Mouse (Mus musculus) lung, postnatal 0 days (tissue): Measurements from ENCODE around the gene Gm44790. TPM values are rescaled to one million over a fixed set of nuclear protein-coding genes. Genes with fewer than 3 reads are reported as not detected.

Source experiments
- ATAC-seq: fragments of 200-750 bp; cut with Nextera tagmentation; 2 replicates; pipeline ENCODE4 v1.8.0; 2017; ENCODE audit warnings: moderate library complexity
- DNase-seq: peaks from one replicate; pipeline ENCODE4 v3.0.0-alpha.2; 2016; ENCODE audit warnings: low spot score
- H3K27ac ChIP-seq: fragments of 300-500 bp; sonication (generic); 2 replicates; pipeline ENCODE4 v1.5.1; 2014; ENCODE audit warnings: antibody characterized with exemption, mild to moderate bottlenecking, low read length, mixed read lengths
- H3K27me3 ChIP-seq: fragments of 300-500 bp; sonication (generic); replicated peaks from 2 replicates; pipeline ENCODE4 v1.6.1; 2014; ENCODE audit warnings: low read length, mixed read lengths; ENCODE audit not compliant: insufficient read depth
- H3K36me3 ChIP-seq: fragments of 300-500 bp; sonication (generic); 2 replicates; pipeline ENCODE4 v1.6.1; 2014; ENCODE audit warnings: low read length, mixed read lengths; ENCODE audit not compliant: insufficient read depth
- H3K4me1 ChIP-seq: fragments of 300-500 bp; sonication (generic); 2 replicates; pipeline ENCODE4 v1.6.1; 2014; ENCODE audit warnings: antibody characterized with exemption, low read depth, low read length, mixed read lengths; ENCODE audit not compliant: insufficient read depth
- H3K4me2 ChIP-seq: fragments of 300-500 bp; sonication (generic); replicated peaks from 2 replicates; pipeline ENCODE4 v1.6.1; 2014; ENCODE audit warnings: low read depth, mild to moderate bottlenecking, low read length, moderate library complexity, mixed read lengths
- H3K4me3 ChIP-seq: fragments of 300-500 bp; sonication (generic); 2 replicates; pipeline ENCODE4 v1.5.1; 2014; ENCODE audit warnings: low read depth, low read length
- H3K9ac ChIP-seq: fragments of 300-500 bp; sonication (generic); replicated peaks from 2 replicates; pipeline ENCODE4 v1.6.1; 2014; ENCODE audit warnings: low read depth, mild to moderate bottlenecking
- H3K9me3 ChIP-seq: fragments of 300-500 bp; sonication (generic); 2 replicates; pipeline ENCODE4 v1.6.1; 2016; ENCODE audit warnings: low read length, mixed read lengths
- CTCF ChIP-seq: IDR thresholded peaks from 2 replicates; pipeline ENCODE4 v1.5.1; 2016; ENCODE audit warnings: antibody characterized with exemption, mild to moderate bottlenecking
- EP300 ChIP-seq: IDR thresholded peaks from 2 replicates; pipeline ENCODE4 v1.6.1; 2016; ENCODE audit warnings: antibody characterized with exemption, mild to moderate bottlenecking, control low read depth
- WGBS: fragments of 180-500 bp; shearing (Covaris S2); extraction: QIAGEN DNeasy Blood & Tissue Kit; methylation state at CpG from one replicate; pipeline ENCODE4 v1.1.7; 2014; 5-methylcytosine and 5-hydroxymethylcytosine counted together
- polyA plus RNA-seq: library from polyadenylated mRNA; unstranded; fragments of >200 nt; fragmentation: Nextera tagmentation; extraction: Ambion mirVana; gene quantifications from 2 replicates; pipeline ENCODE4 v1.2.1, GENCODE M21; 2015

Gene Gm44790
- polyA plus RNA-seq, 1 experiment from 2014 or later, result not detected

GRCm38 (mm10) chr6:86418711-86419110 is 7.7 kb upstream of the Gm44790 start:
- no peak overlapping the region for H3K27ac ChIP-seq
- no peak overlapping the region for H3K4me3 ChIP-seq
- no peaks in the 10 kb centered on the region for H3K9me3 ChIP-seq
- DNase-seq (no peak), ATAC-seq (no peak)
- H3K27me3 ChIP-seq, result no peaks in the 10 kb centered on the region
- no peak overlapping the region for H3K9ac ChIP-seq
- peaks cover 33% of the 10 kb centered on the region; the same call in 1 of the 2 replicates for H3K36me3 ChIP-seq
- H3K4me2 ChIP-seq, result no peak overlapping the region
- no peaks in the 10 kb centered on the region for H3K4me1 ChIP-seq
- WGBS, result 90% methylated on average over 6 of the region's 6 CpGs
- TF ChIP-seq CTCF (no peak), EP300 (no peak)

GRCm38 (mm10) chr6:86419239-86419638 is 7.2 kb upstream of the Gm44790 start:
- Histone ChIP-seq H3K9me3 (no peaks in the 10 kb centered on the region), H3K4me1 (no peaks in the 10 kb centered on the region), H3K9ac (no peak overlapping the region), H3K4me2 (no peak overlapping the region), H3K27me3 (no peaks in the 10 kb centered on the region), H3K27ac (no peak overlapping the region), H3K4me3 (no peak overlapping the region), H3K36me3 (peaks cover 32% of the 10 kb centered on the region; the same call in 1 of the 2 replicates)
- 83% methylated on average over 3 of the region's 3 CpGs for WGBS
- DNase-seq (no peak), ATAC-seq (no peak)
- TF ChIP-seq CTCF (no peak), EP300 (no peak)

- 74% methylated on average over 6 of the region's 6 CpGs for WGBS
- Histone ChIP-seq H3K4me2 (no peak overlapping the region), H3K9me3 (no peaks in the 10 kb centered on the region), H3K4me3 (no peak overlapping the region), H3K27me3 (no peaks in the 10 kb centered on the region), H3K4me1 (no peaks in the 10 kb centered on the region), H3K36me3 (peaks cover 30% of the 10 kb centered on the region; the same call in 1 of the 2 replicates), H3K9ac (no peak overlapping the region), H3K27ac (no peak overlapping the region)
- TF ChIP-seq EP300 (no peak), CTCF (peak; percentile 70)
- no peak for ATAC-seq
- peak; percentile 48 for DNase-seq
Measured at GRCm38 (mm10) chr6:86420491-86420890, 6.0 kb upstream of the Gm44790 start.

- no peak overlapping the region for H3K9ac ChIP-seq
- TF ChIP-seq CTCF (no peak), EP300 (no peak)
- H3K9me3 ChIP-seq, result no peaks in the 10 kb centered on the region
- no peaks in the 10 kb centered on the region for H3K4me1 ChIP-seq
- 92% methylated on average over 3 of the region's 3 CpGs for WGBS
- DNase-seq (no peak), ATAC-seq (no peak)
- peaks cover 14% of the 10 kb centered on the region; the same call in 1 of the 2 replicates for H3K36me3 ChIP-seq
- no peaks in the 10 kb centered on the region for H3K27me3 ChIP-seq
- no peak overlapping the region for H3K4me2 ChIP-seq
- no peak overlapping the region for H3K27ac ChIP-seq
- no peak overlapping the region for H3K4me3 ChIP-seq
Measured at GRCm38 (mm10) chr6:86431531-86431930, 5.1 kb downstream of the Gm44790 start.

GRCm38 (mm10) chr6:86433696-86434095 is 7.2 kb downstream of the Gm44790 start:
- TF ChIP-seq EP300, result no peak
- no peak for TF ChIP-seq CTCF
- Histone ChIP-seq H3K9me3 (no peaks in the 10 kb centered on the region), H3K27me3 (no peaks in the 10 kb centered on the region), H3K27ac (no peak overlapping the region), H3K4me3 (no peak overlapping the region), H3K9ac (no peak overlapping the region), H3K4me2 (no peak overlapping the region), H3K4me1 (no peaks in the 10 kb centered on the region), H3K36me3 (peaks cover 5% of the 10 kb centered on the region; the same call in 1 of the 2 replicates)
- 93% methylated on average over 1 of the region's 1 CpGs for WGBS
- no peak for DNase-seq
- no peak for ATAC-seq

GRCm38 (mm10) chr6:86437711-86438110 is 11.3 kb downstream of the Gm44790 start:
- peaks cover 3% of the 10 kb centered on the region; the same call in 1 of the 2 replicates for H3K36me3 ChIP-seq
- H3K27me3 ChIP-seq, result no peaks in the 10 kb centered on the region
- DNase-seq, result peak; percentile 90
- H3K9me3 ChIP-seq, result no peaks in the 10 kb centered on the region
- TF ChIP-seq CTCF (peak; percentile 75), EP300 (no peak)
- H3K9ac ChIP-seq, result peak overlapping the region; percentile 94
- H3K4me1 ChIP-seq, result no peaks in the 10 kb centered on the region
- peak overlapping the region; percentile 97 for H3K27ac ChIP-seq
- 1% methylated on average over 14 of the region's 14 CpGs for WGBS
- peak; percentile 72 for ATAC-seq
- H3K4me3 ChIP-seq, result peak overlapping the region; percentile 81
- H3K4me2 ChIP-seq, result peak overlapping the region; percentile 91
